Mouse (Mus musculus): ENCODE measurements at regions not wholly inside any gene's neighbourhood (a gene's known extent, or its start where the extent isn't known, plus 50 kb on each side); places are given as distances from the start of the nearest gene placed in this dataset.
A peak's percentile ranks its signal among the peaks of the same experiment; 100 is the strongest.

- no peaks in the 10 kb centered on the region for H3K9me3 ChIP-seq (ENCODE audit: control insufficient read depth, low read length)
- H3K4me2 ChIP-seq (replicated peaks; ENCODE audit: low read depth, low read length), result no peak overlapping the region
- no peak for ATAC-seq (ENCODE audit: low FRiP score)
- H3K4me1 ChIP-seq (replicated peaks; ENCODE audit: control insufficient read depth, insufficient read depth, low read length), result no peaks in the 10 kb centered on the region
- DNase-seq (ENCODE audit: low spot score), result no peak
- H3K4me3 ChIP-seq (ENCODE audit: low read depth, low read length), result no peak overlapping the region
- H3K27ac ChIP-seq (ENCODE audit: low read depth, low read length), result no peak overlapping the region
- WGBS, result 87% methylated on average over 5 of the region's 5 CpGs
- no peaks in the 10 kb centered on the region for H3K36me3 ChIP-seq (ENCODE audit: control insufficient read depth, insufficient read depth, low read length)
- no peaks in the 10 kb centered on the region for H3K27me3 ChIP-seq (ENCODE audit: control insufficient read depth, insufficient read depth, low read length)
- no peak overlapping the region for H3K9ac ChIP-seq (ENCODE audit: low read depth, low read length)
Observed at GRCm38 (mm10) chr12:68794396-68794795, 364.6 kb downstream of the Rps29 start.

- Histone ChIP-seq H3K4me3 (ENCODE audit: low read depth, low read length) (no peak overlapping the region), H3K9ac (ENCODE audit: low read depth, low read length) (no peak overlapping the region), H3K36me3 (ENCODE audit: control insufficient read depth, insufficient read depth, low read length) (no peaks in the 10 kb centered on the region), H3K4me1 (replicated peaks; ENCODE audit: control insufficient read depth, insufficient read depth, low read length) (no peaks in the 10 kb centered on the region), H3K9me3 (ENCODE audit: control insufficient read depth, low read length) (no peaks in the 10 kb centered on the region), H3K27me3 (ENCODE audit: control insufficient read depth, insufficient read depth, low read length) (no peaks in the 10 kb centered on the region), H3K4me2 (replicated peaks; ENCODE audit: low read depth, low read length) (no peak overlapping the region), H3K27ac (ENCODE audit: low read depth, low read length) (no peak overlapping the region)
- WGBS, result 90% methylated on average over 4 of the region's 4 CpGs
- DNase-seq (ENCODE audit: low spot score) (no peak), ATAC-seq (ENCODE audit: low FRiP score) (no peak)
Observed at GRCm38 (mm10) chr12:68783636-68784035, 375.4 kb downstream of the Rps29 start.

GRCm38 (mm10) chr12:68775503-68775902 lies 383.5 kb downstream of the Rps29 start:
- ATAC-seq (ENCODE audit: low FRiP score) (no peak), DNase-seq (ENCODE audit: low spot score) (no peak)
- Histone ChIP-seq H3K9me3 (ENCODE audit: control insufficient read depth, low read length) (no peaks in the 10 kb centered on the region), H3K4me3 (ENCODE audit: low read depth, low read length) (no peak overlapping the region), H3K4me1 (replicated peaks; ENCODE audit: control insufficient read depth, insufficient read depth, low read length) (no peaks in the 10 kb centered on the region), H3K27ac (ENCODE audit: low read depth, low read length) (no peak overlapping the region), H3K9ac (ENCODE audit: low read depth, low read length) (no peak overlapping the region), H3K4me2 (replicated peaks; ENCODE audit: low read depth, low read length) (no peak overlapping the region), H3K27me3 (ENCODE audit: control insufficient read depth, insufficient read depth, low read length) (no peaks in the 10 kb centered on the region), H3K36me3 (ENCODE audit: control insufficient read depth, insufficient read depth, low read length) (no peaks in the 10 kb centered on the region)
- 80% methylated on average over 2 of the region's 2 CpGs for WGBS

GRCm38 (mm10) chr12:68774800-68775199 lies 384.2 kb downstream of the Rps29 start:
- Histone ChIP-seq H3K36me3 (ENCODE audit: control insufficient read depth, insufficient read depth, low read length) (no peaks in the 10 kb centered on the region), H3K4me2 (replicated peaks; ENCODE audit: low read depth, low read length) (no peak overlapping the region), H3K9ac (ENCODE audit: low read depth, low read length) (no peak overlapping the region), H3K4me1 (replicated peaks; ENCODE audit: control insufficient read depth, insufficient read depth, low read length) (no peaks in the 10 kb centered on the region), H3K4me3 (ENCODE audit: low read depth, low read length) (no peak overlapping the region), H3K9me3 (ENCODE audit: control insufficient read depth, low read length) (no peaks in the 10 kb centered on the region), H3K27ac (ENCODE audit: low read depth, low read length) (no peak overlapping the region), H3K27me3 (ENCODE audit: control insufficient read depth, insufficient read depth, low read length) (no peaks in the 10 kb centered on the region)
- no peak for ATAC-seq (ENCODE audit: low FRiP score)
- 86% methylated on average over 8 of the region's 8 CpGs for WGBS
- DNase-seq (ENCODE audit: low spot score), result no peak

- 90% methylated on average over 7 of the region's 7 CpGs for WGBS
Observed at GRCm38 (mm10) chr12:68758263-68759020, 400.5 kb downstream of the Rps29 start.

GRCm38 (mm10) chr12:68728882-68729281 lies 430.1 kb downstream of the Rps29 start:
- no peak for DNase-seq (ENCODE audit: low spot score)
- Histone ChIP-seq H3K27ac (ENCODE audit: low read depth, low read length) (no peak overlapping the region), H3K36me3 (ENCODE audit: control insufficient read depth, insufficient read depth, low read length) (no peaks in the 10 kb centered on the region), H3K4me1 (replicated peaks; ENCODE audit: control insufficient read depth, insufficient read depth, low read length) (no peaks in the 10 kb centered on the region), H3K9ac (ENCODE audit: low read depth, low read length) (no peak overlapping the region), H3K4me2 (replicated peaks; ENCODE audit: low read depth, low read length) (no peak overlapping the region), H3K27me3 (ENCODE audit: control insufficient read depth, insufficient read depth, low read length) (no peaks in the 10 kb centered on the region), H3K9me3 (ENCODE audit: control insufficient read depth, low read length) (no peaks in the 10 kb centered on the region), H3K4me3 (ENCODE audit: low read depth, low read length) (no peak overlapping the region)
- 34% methylated on average over 2 of the region's 2 CpGs for WGBS
- ATAC-seq (ENCODE audit: low FRiP score), result peak; percentile 51; the same call in 1 of the 2 replicates

More at GRCm38 (mm10) chr12:68758263-68759020, 400.5 kb downstream of the Rps29 start:
- Histone ChIP-seq H3K27me3 (ENCODE audit: control insufficient read depth, insufficient read depth, low read length) (no peaks in the 10 kb centered on the region), H3K9ac (ENCODE audit: low read depth, low read length) (no peak overlapping the region), H3K4me3 (ENCODE audit: low read depth, low read length) (no peak overlapping the region), H3K36me3 (ENCODE audit: control insufficient read depth, insufficient read depth, low read length) (no peaks in the 10 kb centered on the region), H3K27ac (ENCODE audit: low read depth, low read length) (no peak overlapping the region), H3K4me2 (replicated peaks; ENCODE audit: low read depth, low read length) (no peak overlapping the region), H3K9me3 (ENCODE audit: control insufficient read depth, low read length) (no peaks in the 10 kb centered on the region), H3K4me1 (replicated peaks; ENCODE audit: control insufficient read depth, insufficient read depth, low read length) (no peaks in the 10 kb centered on the region)
- DNase-seq (ENCODE audit: low spot score) (no peak), ATAC-seq (ENCODE audit: low FRiP score) (no peak)

GRCm38 (mm10) chr12:68718946-68719345 lies 440.0 kb downstream of the Rps29 start:
- Histone ChIP-seq H3K4me1 (replicated peaks; ENCODE audit: control insufficient read depth, insufficient read depth, low read length) (no peaks in the 10 kb centered on the region), H3K9me3 (ENCODE audit: control insufficient read depth, low read length) (no peaks in the 10 kb centered on the region), H3K36me3 (ENCODE audit: control insufficient read depth, insufficient read depth, low read length) (no peaks in the 10 kb centered on the region), H3K9ac (ENCODE audit: low read depth, low read length) (no peak overlapping the region), H3K4me2 (replicated peaks; ENCODE audit: low read depth, low read length) (no peak overlapping the region), H3K27me3 (ENCODE audit: control insufficient read depth, insufficient read depth, low read length) (no peaks in the 10 kb centered on the region), H3K4me3 (ENCODE audit: low read depth, low read length) (no peak overlapping the region), H3K27ac (ENCODE audit: low read depth, low read length) (no peak overlapping the region)
- ATAC-seq (ENCODE audit: low FRiP score) (no peak), DNase-seq (ENCODE audit: low spot score) (no peak)

GRCm38 (mm10) chr12:68694275-68695267 lies 464.4 kb downstream of the Rps29 start:
- H3K4me3 ChIP-seq (ENCODE audit: low read depth, low read length), result no peak overlapping the region
- H3K9ac ChIP-seq (ENCODE audit: low read depth, low read length), result no peak overlapping the region
- no peak for DNase-seq (ENCODE audit: low spot score)
- ATAC-seq (ENCODE audit: low FRiP score), result no peak
- WGBS, result 81% methylated on average over 11 of the region's 11 CpGs
- no peaks in the 10 kb centered on the region for H3K36me3 ChIP-seq (ENCODE audit: control insufficient read depth, insufficient read depth, low read length)
- no peaks in the 10 kb centered on the region for H3K27me3 ChIP-seq (ENCODE audit: control insufficient read depth, insufficient read depth, low read length)
- H3K4me2 ChIP-seq (replicated peaks; ENCODE audit: low read depth, low read length), result no peak overlapping the region
- no peak overlapping the region for H3K27ac ChIP-seq (ENCODE audit: low read depth, low read length)
- no peaks in the 10 kb centered on the region for H3K4me1 ChIP-seq (replicated peaks; ENCODE audit: control insufficient read depth, insufficient read depth, low read length)
- no peaks in the 10 kb centered on the region for H3K9me3 ChIP-seq (ENCODE audit: control insufficient read depth, low read length)
